ENCODE assay signal across 34 mouse cellular contexts in genomic region chr6:85485738-85486137, GRCm38 (mm10). TPM values are rescaled to one million over a fixed set of nuclear protein-coding genes. Genes with fewer than 3 reads are reported as not detected.
"Had no signal": no experiment of that assay in that cellular context is flagged by ENCODE, and none has a peak within 500 bp of the region (broad histone marks: within the 10 kb centered on the region; RNA-seq: fewer than 3 reads in every experiment).

No protein-coding gene starts in this region.

- H3K9me3 ChIP-seq: heart, embryonic 10.5 days; hindbrain, embryonic 10.5 days; hindbrain, embryonic 12.5 days; intestine, embryonic 15.5 days; limb, embryonic 13.5 days; liver, embryonic 13.5 days; liver, embryonic 15.5 days had no signal

- H3K4me2 ChIP-seq: heart, embryonic 12.5 days; hindbrain, embryonic 12.5 days; hindbrain, embryonic 14.5 days; intestine, embryonic 15.5 days; limb, embryonic 13.5 days; liver, embryonic 11.5 days; liver, embryonic 13.5 days; liver, embryonic 15.5 days had no signal

- H3K27ac ChIP-seq: gastrocnemius, adult 2 months; heart, embryonic 10.5 days; hindbrain, embryonic 10.5 days; hindbrain, embryonic 12.5 days; hindbrain, embryonic 14.5 days; intestine, embryonic 15.5 days; left cerebral cortex, adult 2 months; limb, embryonic 13.5 days; liver, embryonic 13.5 days; liver, embryonic 15.5 days had no signal

- DNase-seq: gastrocnemius, adult 2 months; gastrocnemius, postnatal 10 days; gastrocnemius, postnatal 25 days; heart, adult 18-20 months; heart, postnatal 10 days; heart, postnatal 4 days; kidney, adult 18-20 months; kidney, adult 8-10 months; kidney, postnatal 10 days; kidney, postnatal 25 days; kidney, postnatal 4 days; liver; liver, embryonic 13.5 days had no signal

- H3K4me3 ChIP-seq: gastrocnemius, adult 2 months; heart, embryonic 10.5 days; heart, embryonic 12.5 days; hindbrain, embryonic 10.5 days; hindbrain, embryonic 12.5 days; intestine, embryonic 15.5 days; left cerebral cortex, adult 2 months; limb, embryonic 13.5 days; liver, embryonic 13.5 days; liver, embryonic 15.5 days had no signal

- H3K36me3 ChIP-seq: heart, embryonic 10.5 days; heart, embryonic 12.5 days; hindbrain, embryonic 10.5 days; hindbrain, embryonic 12.5 days; intestine, embryonic 15.5 days; limb, embryonic 13.5 days; liver, embryonic 13.5 days; liver, embryonic 15.5 days had no signal

- H3K4me1 ChIP-seq: liver, embryonic 15.5 days had no signal

- ATAC-seq: hindbrain, embryonic 16.5 days; inflammation-experienced regulatory T-cells, adult 6 months; intestine, embryonic 15.5 days; intestine, postnatal 0 days had no signal

- H3K9ac ChIP-seq: heart, embryonic 12.5 days; hindbrain, embryonic 12.5 days; hindbrain, embryonic 14.5 days; intestine, embryonic 15.5 days; limb, embryonic 13.5 days; liver, embryonic 13.5 days; liver, embryonic 15.5 days had no signal

RNA-seq across cellular contexts. Expression of gene Fbxo41, which starts 17.1 kb away (rescaled TPM):
- total RNA-seq: gastrocnemius, postnatal 25 days; granulocyte monocyte progenitor cell, adult 5-6 weeks; heart, adult 18-20 months; heart, postnatal 10 days; heart, postnatal 25 days; heart, postnatal 4 days had no signal
- polyA plus RNA-seq: heart, embryonic 14.5 days; heart, embryonic 16.5 days; liver, embryonic 13.5 days; liver, embryonic 15.5 days had no signal

RNA-seq across cellular contexts. Expression of gene Egr4, which starts 27.7 kb away (rescaled TPM):
- total RNA-seq: gastrocnemius, adult 2 months; gastrocnemius, postnatal 10 days; gastrocnemius, postnatal 25 days; gastrocnemius, postnatal 4 days; granulocyte monocyte progenitor cell, adult 5-6 weeks; heart, adult 18-20 months; heart, adult 8-10 months; heart, postnatal 10 days; heart, postnatal 25 days; heart, postnatal 4 days had no signal
- polyA plus RNA-seq: heart, embryonic 10.5 days; heart, embryonic 12.5 days; heart, embryonic 14.5 days; heart, embryonic 16.5 days; hindbrain, embryonic 10.5 days; hindbrain, embryonic 12.5 days; hindbrain, embryonic 16.5 days; inflammation-experienced regulatory T-cells, adult 6 months; intestine, embryonic 15.5 days; intestine, postnatal 0 days; kidney, embryonic 14.5 days; limb, embryonic 11.5 days; limb, embryonic 13.5 days; liver, embryonic 11.5 days; liver, embryonic 13.5 days; liver, embryonic 15.5 days had no signal
